Mouse (Mus musculus) small intestine, adult 2 months (tissue): ENCODE measurements around the gene Cacna1e.

Experiments
- CTCF ChIP-seq: fragments of 200-500 bp; IDR thresholded peaks from 2 replicates; pipeline ENCODE4 v1.5.1; 2012; ENCODE audit warnings: low read depth, mild to moderate bottlenecking, control low read depth, inconsistent platforms, low read length, moderate library complexity, mixed read lengths; ENCODE audit not compliant: insufficient replicate concordance, insufficient read length; ENCODE audit errors: extremely low read depth
- POLR2A ChIP-seq: fragments of 200-500 bp; IDR thresholded peaks from 2 replicates; pipeline ENCODE4 v1.6.1; 2012; ENCODE audit warnings: low read depth, mild to moderate bottlenecking, control low read depth, inconsistent platforms, low read length, moderate library complexity

DNA sequence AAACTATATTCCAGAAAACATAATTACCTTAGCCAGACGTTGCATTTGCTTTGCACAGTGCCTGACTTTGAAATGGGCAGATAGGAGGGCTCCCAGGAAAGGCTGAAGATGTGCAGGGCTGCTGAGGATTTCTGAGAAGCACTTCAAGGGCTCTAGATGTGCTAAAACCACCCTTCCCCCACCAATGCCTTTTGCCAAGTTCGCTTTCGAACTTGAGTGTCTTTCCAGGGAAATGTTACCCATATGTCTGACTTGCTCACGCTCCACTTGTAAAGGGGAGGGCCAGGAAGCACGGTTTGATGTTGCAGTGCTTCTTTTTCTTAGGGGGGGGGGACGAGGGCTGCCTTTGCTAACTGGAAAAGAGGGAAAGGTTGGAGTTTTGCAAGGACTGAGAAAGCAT lies 393.2 kb downstream of the Cacna1e start:
- TF ChIP-seq CTCF: no peak
- no peak for TF ChIP-seq POLR2A
